Comparison of ENCODE assay signal across 24 mouse cellular contexts in the genomic region with DNA sequence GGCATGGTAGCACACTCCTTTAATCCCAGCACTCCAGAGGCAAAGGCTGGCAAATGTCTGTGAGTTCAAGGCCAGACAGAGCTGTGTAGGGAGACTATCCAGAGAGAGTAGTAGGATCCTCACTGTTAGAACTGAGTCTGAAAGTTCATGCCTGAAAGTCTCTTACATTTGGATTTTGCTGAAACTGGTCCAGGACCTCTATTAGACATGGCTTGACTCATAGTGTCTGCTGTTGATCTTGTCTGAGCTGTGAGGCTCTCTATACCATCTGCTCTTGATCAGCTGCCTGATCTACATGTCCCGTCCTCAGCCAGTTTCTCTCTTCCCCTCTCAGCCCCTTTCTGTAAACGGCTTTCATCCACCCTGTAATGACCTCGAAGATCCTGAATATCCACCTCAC. TPM values are rescaled to one million over a fixed set of nuclear protein-coding genes. Genes with fewer than 3 reads are reported as not detected.
DNase-seq lines count a peak whose midpoint lies in the region; ATAC-seq and TF ChIP-seq lines count a peak whose summit lies in the region.
"Had no signal": no experiment of that assay in that cellular context is flagged by ENCODE, and none has a peak within 500 bp of the region (broad histone marks: within the 10 kb centered on the region; RNA-seq: fewer than 3 reads in every experiment).

No protein-coding gene starts in this region.

- H3K36me3 ChIP-seq in lung, postnatal 0 days (ENCODE audit: insufficient read depth, low read length) = no peaks in the 10 kb centered on the region
- H3K36me3 ChIP-seq: G1E had no signal

- no peak overlapping the region for H3K4me3 ChIP-seq in lung, postnatal 0 days (ENCODE audit: low read depth, low read length)

- no peak overlapping the region for H3K27ac ChIP-seq in lung, postnatal 0 days (ENCODE audit: low read length)

- no peak overlapping the region for H3K4me2 ChIP-seq in lung, postnatal 0 days (replicated peaks; ENCODE audit: low read depth, low read length)

- TF ChIP-seq CTCF in lung, postnatal 0 days (IDR thresholded peaks at IDR 0.05) = no peak

- peaks cover 5% of the 10 kb centered on the region; the same call in 1 of the 2 replicates for H3K4me1 ChIP-seq in lung, postnatal 0 days (ENCODE audit: insufficient read depth, low read depth, low read length)

- 57% methylated on average over 3 of the region's 3 CpGs for WGBS in lung, postnatal 0 days

- H3K9me3 ChIP-seq in lung, postnatal 0 days (ENCODE audit: low read length) = no peaks in the 10 kb centered on the region
- H3K9me3 ChIP-seq: G1E had no signal

- DNase-seq in lung, postnatal 0 days (ENCODE audit: low spot score) = peak; percentile 38
- no peak for DNase-seq in lung, postnatal 25 days (ENCODE audit: low spot score)
- DNase-seq in 3T3-L1 (ENCODE audit: low read depth, low spot score) (peak; percentile 51), NIH3T3 (ENCODE audit: low read depth) (peak; percentile 74)
- DNase-seq in layer of hippocampus, postnatal 14 days (ENCODE audit: low spot score in 2 of 2) = no peak
- DNase-seq: adrenal gland, adult 2 months; adrenal gland, adult 8-10 months; adrenal gland, postnatal 10 days; adrenal gland, postnatal 14 days; adrenal gland, postnatal 25 days; adrenal gland, postnatal 36 days; B cell, adult 2 months; cerebellum, adult 11 months; cerebellum, adult 11-12 months; cerebellum, adult 18-20 months; cerebellum, adult 2 months; cerebellum, adult 8-10 months; cerebellum, adult 9-10 months had no signal

- no peak for TF ChIP-seq EP300 in lung, postnatal 0 days (IDR thresholded peaks at IDR 0.05)

- no peak for ATAC-seq in lung, postnatal 0 days
- no peak for ATAC-seq in cerebellum, adult (ENCODE audit: insufficient number of reproducible peaks, low FRiP score, low TSS enrichment)
- ATAC-seq: activated CD4-positive, CD25-positive, alpha-beta regulatory T cell, adult 4 months; CD4-positive, CD25-positive, alpha-beta regulatory T cell, adult 4 months; Patski had no signal

- H3K27me3 ChIP-seq in lung, postnatal 0 days (replicated peaks; ENCODE audit: insufficient read depth, low read length) = no peaks in the 10 kb centered on the region
- H3K27me3 ChIP-seq: CH12.LX, Patski had no signal

- H3K9ac ChIP-seq in lung, postnatal 0 days (replicated peaks; ENCODE audit: low read depth) = no peak overlapping the region

RNA-seq across cellular contexts. Expression of gene Med4, which starts 31.5 kb away (rescaled TPM):
- polyA plus RNA-seq in lung, postnatal 0 days (2015; fragmentation: Nextera tagmentation; extraction: Ambion mirVana) = 52.8 and 56.1 TPM in 2 replicates
- total RNA-seq in layer of hippocampus, postnatal 14 days (2021) = 10 to 100 TPM; 29.5 to 31.3 TPM

RNA-seq across cellular contexts. Expression of gene Sucla2, which starts 46.8 kb away (rescaled TPM):
- 80.2 and 84.7 TPM in 2 replicates for polyA plus RNA-seq in lung, postnatal 0 days (2015; fragmentation: Nextera tagmentation; extraction: Ambion mirVana)
- 100 to 1,000 TPM; 153 to 156 TPM for total RNA-seq in layer of hippocampus, postnatal 14 days (2021)

Comparison
In these comparisons a context has a peak if more than half of its experiments do, and no peak if none do; other contexts are left out.
1. DNase-seq: peak in lung, postnatal 0 days (single experiment), 3T3-L1 (single experiment) and NIH3T3 (single experiment); none in lung, postnatal 25 days (single experiment) and layer of hippocampus, postnatal 14 days (0 of 2).